29 mouse cellular contexts compared by ENCODE assay signal in genomic region chr14:9492228-9492627, GRCm38 (mm10).
"Had no signal": no experiment of that assay in that cellular context is flagged by ENCODE, and none has a peak within 500 bp of the region (broad histone marks: within the 10 kb centered on the region; RNA-seq: fewer than 3 reads in every experiment).

No protein-coding gene starts in this region.

- ATAC-seq: lung, postnatal 0 days; midbrain, embryonic 13.5 days; midbrain, embryonic 15.5 days; midbrain, embryonic 16.5 days had no signal

- H3K36me3 ChIP-seq: limb, embryonic 10.5 days; limb, embryonic 12.5 days; limb, embryonic 13.5 days; limb, embryonic 15.5 days; liver, embryonic 13.5 days; liver, embryonic 15.5 days; lung, embryonic 15.5 days; midbrain, embryonic 10.5 days; midbrain, embryonic 12.5 days; midbrain, embryonic 13.5 days; midbrain, embryonic 15.5 days had no signal

- DNase-seq: left cerebral cortex, postnatal 4 days; liver; liver, embryonic 13.5 days; lung, adult 18-20 months; lung, adult 2 months; lung, embryonic 14.5 days; lung, postnatal 10 days; lung, postnatal 14 days; lung, postnatal 36 days; lung, postnatal 4 days; midbrain, embryonic 14.5 days had no signal

- H3K9ac ChIP-seq: limb, embryonic 12.5 days; limb, embryonic 13.5 days; limb, embryonic 15.5 days; liver, embryonic 13.5 days; liver, embryonic 14.5 days; liver, embryonic 15.5 days; lung, embryonic 14.5 days; lung, embryonic 15.5 days; midbrain, embryonic 12.5 days; midbrain, embryonic 13.5 days; midbrain, embryonic 15.5 days had no signal

- H3K9me3 ChIP-seq: limb, embryonic 10.5 days; limb, embryonic 12.5 days; limb, embryonic 13.5 days; limb, embryonic 15.5 days; liver, embryonic 13.5 days; liver, embryonic 15.5 days; lung, embryonic 15.5 days; midbrain, embryonic 10.5 days; midbrain, embryonic 12.5 days; midbrain, embryonic 13.5 days; midbrain, embryonic 15.5 days had no signal

- H3K4me1 ChIP-seq: limb, embryonic 12.5 days; limb, embryonic 13.5 days; limb, embryonic 15.5 days; liver, embryonic 13.5 days; liver, embryonic 15.5 days; megakaryocyte, embryonic 14.5 days; midbrain, embryonic 10.5 days; midbrain, embryonic 12.5 days; midbrain, embryonic 13.5 days; midbrain, embryonic 15.5 days had no signal

- H3K27me3 ChIP-seq: limb, embryonic 12.5 days; limb, embryonic 13.5 days; liver, embryonic 13.5 days; liver, embryonic 15.5 days; lung, embryonic 15.5 days; megakaryocyte, embryonic 14.5 days; midbrain, embryonic 12.5 days; midbrain, embryonic 13.5 days; midbrain, embryonic 15.5 days had no signal

- H3K4me2 ChIP-seq: limb, embryonic 12.5 days; limb, embryonic 13.5 days; limb, embryonic 15.5 days; liver, embryonic 13.5 days; liver, embryonic 15.5 days; lung, embryonic 14.5 days; lung, embryonic 15.5 days; midbrain, embryonic 11.5 days; midbrain, embryonic 12.5 days; midbrain, embryonic 13.5 days; midbrain, embryonic 15.5 days had no signal

- H3K27ac ChIP-seq: left cerebral cortex, adult 2 months; limb, embryonic 10.5 days; limb, embryonic 12.5 days; limb, embryonic 13.5 days; limb, embryonic 15.5 days; liver, embryonic 13.5 days; liver, embryonic 14.5 days; liver, embryonic 15.5 days; lung, embryonic 15.5 days; macrophage; midbrain, embryonic 10.5 days; midbrain, embryonic 12.5 days; midbrain, embryonic 13.5 days; midbrain, embryonic 15.5 days had no signal

- H3K4me3 ChIP-seq: left cerebral cortex, adult 2 months; limb, embryonic 10.5 days; limb, embryonic 12.5 days; limb, embryonic 13.5 days; limb, embryonic 15.5 days; liver, embryonic 13.5 days; liver, embryonic 15.5 days; lung, embryonic 15.5 days; megakaryocyte, embryonic 14.5 days; midbrain, embryonic 10.5 days; midbrain, embryonic 12.5 days; midbrain, embryonic 13.5 days; midbrain, embryonic 15.5 days; myocyte had no signal
